Mouse (Mus musculus) spleen, adult 2 months (tissue): Measurements from ENCODE around the gene Bag2.

Source experiments
- CTCF ChIP-seq: fragments of 200-500 bp; IDR thresholded peaks from 2 replicates; pipeline ENCODE4 v1.5.1; 2011; ENCODE audit warnings: mild to moderate bottlenecking, inconsistent platforms; ENCODE audit not compliant: insufficient read depth, insufficient read length, insufficient replicate concordance; ENCODE audit errors: extremely low read depth
- POLR2A ChIP-seq: fragments of 200-500 bp; IDR thresholded peaks from 2 replicates; pipeline ENCODE4 v1.6.1; 2011; ENCODE audit warnings: low read depth, low read length, inconsistent platforms

DNA sequence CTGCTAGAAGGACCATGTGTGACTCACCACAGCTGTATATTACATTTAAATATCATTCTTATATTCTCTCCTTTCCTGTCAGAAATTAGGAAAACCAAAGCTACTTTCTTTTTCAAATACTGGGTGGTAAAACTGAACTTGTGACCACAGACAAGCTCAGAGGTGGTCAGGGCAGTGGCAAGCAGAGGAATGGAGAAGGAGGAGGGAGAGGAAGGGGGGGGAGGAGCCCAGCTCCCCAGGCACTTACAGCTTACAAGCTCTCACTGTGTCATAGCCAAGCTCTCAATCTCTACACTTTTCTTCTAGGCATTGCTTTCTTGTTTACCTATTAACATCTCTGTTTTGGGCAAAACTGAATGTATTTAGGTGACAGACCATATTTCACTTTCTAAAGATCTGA is 11.2 kb upstream of the Bag2 start:
- no peak for TF ChIP-seq POLR2A
- no peak for TF ChIP-seq CTCF
